Mouse (Mus musculus) spleen, adult 2 months (tissue): ENCODE measurements at regions not wholly inside any gene's neighbourhood (a gene's known extent, or its start where the extent isn't known, plus 50 kb on each side); places are given as distances from the start of the nearest gene placed in this dataset.

Source experiments
- DNase-seq, 2 experiments: peaks; one replicate each; pipeline versions ENCODE4 v3.0.0 to v3.0.0-alpha.2; 2012 to 2021; ENCODE audit warnings: low spot score in 2 of 2, low read depth in 1 of 2
- H3K27ac ChIP-seq: fragments of 200-500 bp; 2 replicates; pipeline ENCODE4 v1.5.1; 2012; ENCODE audit warnings: low read length, inconsistent platforms; ENCODE audit not compliant: insufficient read depth
- H3K27me3 ChIP-seq: fragments of 200-500 bp; 2 replicates; pipeline ENCODE4 v1.6.1; 2012; ENCODE audit warnings: mild to moderate bottlenecking, moderate library complexity, low read length, inconsistent platforms; ENCODE audit not compliant: control insufficient read depth, insufficient read depth
- H3K36me3 ChIP-seq: fragments of 200-500 bp; 2 replicates; pipeline ENCODE4 v1.6.1; 2012; ENCODE audit warnings: mild to moderate bottlenecking, low read length, inconsistent platforms; ENCODE audit not compliant: control insufficient read depth, insufficient read depth
- H3K4me1 ChIP-seq: fragments of 200-500 bp; 2 replicates; pipeline ENCODE4 v1.6.1; 2011; ENCODE audit warnings: inconsistent platforms; ENCODE audit not compliant: control insufficient read depth, insufficient read depth, insufficient read length
- H3K4me3 ChIP-seq: fragments of 200-500 bp; 2 replicates; pipeline ENCODE4 v1.5.1; 2011; ENCODE audit warnings: mild to moderate bottlenecking, inconsistent platforms; ENCODE audit not compliant: insufficient read depth, insufficient read length; ENCODE audit errors: extremely low read depth
- CTCF ChIP-seq: fragments of 200-500 bp; IDR thresholded peaks from 2 replicates; pipeline ENCODE4 v1.5.1; 2011; ENCODE audit warnings: mild to moderate bottlenecking, inconsistent platforms; ENCODE audit not compliant: insufficient read depth, insufficient read length, insufficient replicate concordance; ENCODE audit errors: extremely low read depth
- POLR2A ChIP-seq: fragments of 200-500 bp; IDR thresholded peaks from 2 replicates; pipeline ENCODE4 v1.6.1; 2011; ENCODE audit warnings: low read depth, low read length, inconsistent platforms
- WGBS: fragments of 180-500 bp; shearing (Covaris S2); methylation state at CpG from one replicate; pipeline ENCODE4 v1.1.7; 2018; 5-methylcytosine and 5-hydroxymethylcytosine counted together

DNA sequence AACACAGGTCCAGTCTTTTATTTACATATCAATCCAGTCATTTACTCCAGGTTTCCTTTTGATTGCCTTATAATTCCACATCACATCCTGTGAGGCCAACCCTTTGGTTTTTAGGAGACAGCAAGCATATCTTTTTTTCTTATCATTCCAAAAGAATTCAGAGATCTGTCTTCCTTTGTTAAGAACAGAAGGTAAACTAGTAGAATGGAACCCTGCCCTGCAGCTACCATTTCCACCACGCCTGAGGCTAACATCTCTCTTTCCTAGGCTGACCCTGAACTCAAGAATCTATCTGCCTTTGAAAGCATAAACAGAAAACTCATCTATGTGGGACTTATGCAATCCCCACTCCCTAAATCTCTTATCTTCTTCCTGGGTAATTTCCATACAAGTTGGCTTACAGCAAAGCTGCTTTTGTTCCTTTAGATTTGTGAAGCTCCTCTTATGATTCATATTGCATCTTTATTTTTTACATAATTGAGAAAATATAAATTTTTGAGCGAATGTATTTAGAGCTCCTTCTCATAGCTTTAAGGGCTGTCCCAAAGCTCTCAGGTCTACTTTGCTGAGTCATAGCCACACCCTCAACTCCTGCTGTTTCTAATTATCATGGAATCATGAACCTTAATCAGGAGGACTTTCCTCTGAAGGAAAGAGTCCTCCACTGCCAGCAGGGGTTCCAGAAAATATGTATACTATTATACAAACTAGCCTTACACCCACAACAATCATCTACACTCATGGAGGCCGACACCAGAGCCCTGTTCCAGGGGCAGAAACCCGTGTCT is 74.6 kb upstream of the Fbxl4 start:
- TF ChIP-seq POLR2A (no peak), CTCF (no peak)
- 79% methylated on average over 4 of the region's 4 CpGs for WGBS

DNA sequence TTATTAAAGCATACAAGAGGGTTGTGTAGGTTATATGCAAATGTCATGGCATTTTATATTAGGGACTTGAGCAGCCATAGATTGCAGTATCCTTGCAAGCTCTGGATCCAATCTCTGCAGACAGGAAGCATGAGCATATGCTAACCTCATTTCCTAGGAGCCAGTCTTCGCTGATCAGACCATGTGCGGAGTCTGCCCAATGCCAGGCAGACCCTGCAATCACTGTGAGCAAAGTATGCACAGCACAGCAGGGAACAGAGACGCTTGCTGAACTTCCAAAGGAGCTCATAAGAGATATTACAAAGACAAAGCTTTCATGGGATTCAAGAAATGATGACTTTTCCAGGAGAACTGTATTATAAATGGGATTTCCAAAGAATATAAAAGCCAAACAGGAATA is 65.2 kb upstream of the Fbxl4 start:
- no peak for DNase-seq
- Histone ChIP-seq H3K36me3 (no peaks in the 10 kb centered on the region), H3K27me3 (no peaks in the 10 kb centered on the region), H3K4me1 (no peaks in the 10 kb centered on the region), H3K4me3 (no peak overlapping the region), H3K27ac (no peak overlapping the region)
- no peak for TF ChIP-seq POLR2A
- no peak for TF ChIP-seq CTCF
- 77% methylated on average over 3 of the region's 3 CpGs for WGBS

More for the DNA sequence above, 74.6 kb upstream of the Fbxl4 start:
- no peak for DNase-seq
- no peaks in the 10 kb centered on the region for H3K36me3 ChIP-seq
- H3K4me3 ChIP-seq = no peak overlapping the region
- no peak overlapping the region for H3K27ac ChIP-seq
- H3K4me1 ChIP-seq = no peaks in the 10 kb centered on the region
- no peaks in the 10 kb centered on the region for H3K27me3 ChIP-seq

DNA sequence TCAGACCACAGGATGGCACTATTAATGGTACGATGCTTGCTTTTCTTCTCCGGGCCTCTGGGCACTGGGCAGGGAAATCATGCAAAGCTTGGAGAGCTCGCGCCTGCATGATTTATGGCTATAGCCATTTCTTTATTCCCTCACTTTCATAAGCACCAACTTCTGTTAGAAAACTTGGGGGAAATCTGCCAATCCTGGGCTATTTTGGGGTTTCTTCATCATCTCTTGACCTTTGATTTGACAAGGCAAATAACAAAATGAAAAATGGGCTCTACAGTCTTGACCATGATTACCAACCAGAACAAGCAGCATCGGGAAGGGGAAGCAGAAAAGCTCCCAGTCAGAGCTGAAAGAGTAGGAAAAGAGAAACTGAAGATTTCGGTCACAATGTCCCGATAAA is 57.1 kb upstream of the Fbxl4 start:
- WGBS = 81% methylated on average over 7 of the region's 7 CpGs
- DNase-seq = no peak
- no peak overlapping the region for H3K4me3 ChIP-seq
- no peaks in the 10 kb centered on the region for H3K27me3 ChIP-seq
- TF ChIP-seq POLR2A = no peak
- H3K36me3 ChIP-seq = no peaks in the 10 kb centered on the region
- no peaks in the 10 kb centered on the region for H3K4me1 ChIP-seq
- no peak overlapping the region for H3K27ac ChIP-seq

DNA sequence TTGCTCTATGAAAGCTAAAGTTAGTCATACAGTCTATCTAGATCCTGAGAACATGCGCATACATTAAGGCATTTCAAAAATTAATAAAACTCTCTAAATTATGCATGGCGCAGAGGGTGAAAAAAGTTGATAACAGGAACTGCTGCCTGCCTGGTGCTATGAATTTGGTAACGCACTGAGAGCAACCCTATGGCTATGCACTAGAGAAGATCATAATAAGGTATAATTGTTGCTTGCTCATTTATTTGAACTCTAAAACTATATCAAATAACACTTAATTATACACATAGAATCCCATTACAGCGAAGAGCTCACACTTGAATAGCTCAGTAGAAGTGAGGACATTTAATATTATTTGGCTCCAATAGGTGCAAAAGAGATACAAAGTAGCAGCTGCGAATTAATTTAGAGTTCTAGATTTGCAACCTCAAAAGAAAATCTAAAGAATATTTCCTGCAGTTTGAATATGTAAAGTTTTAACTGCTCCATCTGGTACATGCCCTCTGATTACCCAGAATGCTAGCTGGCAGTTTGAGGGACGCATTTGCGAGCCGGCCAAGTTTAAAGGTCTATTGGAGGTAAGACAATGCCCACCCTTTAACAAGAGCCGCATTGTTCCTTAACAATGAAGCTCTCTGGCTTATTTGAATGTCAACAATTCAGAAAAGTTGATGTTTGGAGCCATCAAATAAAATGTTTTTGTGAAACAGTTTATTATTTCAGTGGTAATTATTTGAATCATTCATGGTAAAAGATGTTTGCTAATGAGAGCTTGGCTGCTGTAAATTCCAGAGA is 56.0 kb upstream of the Fbxl4 start:
- Histone ChIP-seq H3K36me3 (no peaks in the 10 kb centered on the region), H3K4me3 (no peak overlapping the region), H3K27ac (no peak overlapping the region), H3K27me3 (no peaks in the 10 kb centered on the region), H3K4me1 (no peaks in the 10 kb centered on the region)
- DNase-seq = no peak
- no peak for TF ChIP-seq POLR2A
- TF ChIP-seq CTCF = no peak
- WGBS = 87% methylated on average over 9 of the region's 9 CpGs

GRCm38 (mm10) chr4:22301943-22302215 is 55.5 kb upstream of the Fbxl4 start:
- 80% methylated on average over 4 of the region's 4 CpGs for WGBS
- TF ChIP-seq POLR2A (no peak), CTCF (no peak)
- H3K27me3 ChIP-seq = no peaks in the 10 kb centered on the region

DNA sequence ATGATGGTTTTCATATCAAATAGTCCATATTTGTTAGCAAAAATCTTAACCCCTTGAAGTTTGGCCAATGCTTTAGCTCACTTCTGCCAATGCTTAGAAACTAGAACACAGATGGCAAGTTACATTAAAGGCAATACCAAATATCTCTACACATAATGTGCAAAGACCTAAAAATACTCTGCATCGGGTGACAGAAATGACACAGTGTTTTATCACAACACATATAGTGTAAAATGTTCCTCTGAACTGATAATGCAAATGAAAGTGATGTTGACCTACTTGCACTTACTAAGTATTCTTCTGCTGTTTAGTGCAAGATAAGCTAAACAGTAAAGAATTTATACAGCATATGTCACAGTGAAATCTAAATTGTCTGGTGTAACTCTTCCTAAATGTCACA is 55.1 kb upstream of the Fbxl4 start:
- no peak for TF ChIP-seq CTCF
- TF ChIP-seq POLR2A = no peak
- Histone ChIP-seq H3K4me1 (no peaks in the 10 kb centered on the region), H3K27me3 (no peaks in the 10 kb centered on the region), H3K4me3 (no peak overlapping the region), H3K36me3 (no peaks in the 10 kb centered on the region), H3K27ac (no peak overlapping the region)
- 88% methylated on average over 1 of the region's 1 CpGs for WGBS
- no peak for DNase-seq

More at GRCm38 (mm10) chr4:22301943-22302215, 55.5 kb upstream of the Fbxl4 start:
- DNase-seq = no peak
- Histone ChIP-seq H3K4me1 (no peaks in the 10 kb centered on the region), H3K36me3 (no peaks in the 10 kb centered on the region), H3K27ac (no peak overlapping the region), H3K4me3 (no peak overlapping the region)
